Mouse (Mus musculus) ES-E14 (cell line): ENCODE data around the gene Fibp. TPM values are rescaled to one million over a fixed set of nuclear protein-coding genes. Genes with fewer than 3 reads are reported as not detected.

Source experiments
- DNase-seq: peaks from one replicate; pipeline ENCODE4 v3.0.0-alpha.2; 2013; ENCODE audit warnings: low read depth, low spot score
- H3K27ac ChIP-seq: 2 replicates; pipeline ENCODE4 v1.5.1; 2012; ENCODE audit warnings: low read depth, mild to moderate bottlenecking, low read length, moderate library complexity, mixed read lengths; ENCODE audit not compliant: poor library complexity, insufficient read depth, severe bottlenecking
- H3K36me3 ChIP-seq: 2 replicates; pipeline ENCODE4 v1.6.1; 2012; ENCODE audit warnings: mild to moderate bottlenecking, low read length, moderate library complexity, mixed read lengths; ENCODE audit not compliant: control insufficient read depth, poor library complexity, insufficient read depth, severe bottlenecking
- H3K4me1 ChIP-seq, 2 experiments: fragments of 150-350 bp in 1 of 2; sonication (generic) in 1 of 2; 2 replicates each; pipeline ENCODE4 v1.6.1; 2012; ENCODE audit warnings: low read length in 2 of 2, mild to moderate bottlenecking in 1 of 2, mixed read lengths in 1 of 2; ENCODE audit not compliant: control insufficient read depth in 2 of 2, insufficient read depth in 2 of 2, poor library complexity in 1 of 2
- H3K4me3 ChIP-seq, 2 experiments: fragments of 150-350 bp in 1 of 2; sonication (generic) in 1 of 2; 2 replicates each; pipeline ENCODE4 v1.5.1; 2012; ENCODE audit warnings: low read length in 2 of 2, low read depth in 1 of 2, mild to moderate bottlenecking in 1 of 2, mixed read lengths in 1 of 2; ENCODE audit not compliant: insufficient read depth in 1 of 2, poor library complexity in 1 of 2, severe bottlenecking in 1 of 2
- H3K9ac ChIP-seq: 2 replicates; pipeline ENCODE4 v1.6.1; 2012; ENCODE audit warnings: low read depth, mild to moderate bottlenecking, low read length, mixed read lengths; ENCODE audit not compliant: poor library complexity, insufficient read depth, severe bottlenecking
- H3K9me3 ChIP-seq: fragments of 150-350 bp; sonication (generic); 2 replicates; pipeline ENCODE4 v1.6.1; 2012; ENCODE audit warnings: low read depth, mild to moderate bottlenecking, low read length; ENCODE audit not compliant: control insufficient read depth, insufficient read depth
- CHD2 ChIP-seq: IDR thresholded peaks from 2 replicates; pipeline ENCODE4 v1.6.1; 2014; ENCODE audit warnings: mild to moderate bottlenecking, low read depth, low read length, inconsistent platforms
- HCFC1 ChIP-seq: IDR thresholded peaks from 2 replicates; pipeline ENCODE4 v1.6.1; 2012; ENCODE audit warnings: low read length, inconsistent platforms, borderline replicate concordance; ENCODE audit not compliant: insufficient read depth
- MAFK ChIP-seq: IDR thresholded peaks from 2 replicates; pipeline ENCODE4 v1.6.1; 2014; ENCODE audit warnings: mild to moderate bottlenecking, low read depth, low read length, inconsistent platforms; ENCODE audit not compliant: insufficient read depth
- ZC3H11A ChIP-seq: IDR thresholded peaks from 2 replicates; pipeline ENCODE4 v1.6.1; 2012; ENCODE audit warnings: low read depth, mild to moderate bottlenecking, inconsistent platforms, low read length, borderline replicate concordance
- ZNF384 ChIP-seq: IDR thresholded peaks from 2 replicates; pipeline ENCODE4 v1.6.1; 2012; ENCODE audit warnings: low read depth, low read length, inconsistent platforms
- in situ Hi-C, 2 experiments: fragments of 600-800 bp; cut with MboI; formaldehyde crosslinking; loops; one replicate each; pipeline ENCODE4 v1.15.1; 2025; ENCODE audit warnings: low sequenced_read_pairs in 2 of 2, inconsistent platforms in 1 of 2; ENCODE audit not compliant: unreplicated experiment in 2 of 2
- total RNA-seq: library from RNA; depleted of rRNA; stranded (reverse); fragments of 300-350 nt; gene quantifications from 2 replicates; pipeline ENCODE4 v1.2.3, GENCODE M21; 2012

Gene Fibp
- total RNA-seq, 1 experiment, result 52.4 TPM

DNA sequence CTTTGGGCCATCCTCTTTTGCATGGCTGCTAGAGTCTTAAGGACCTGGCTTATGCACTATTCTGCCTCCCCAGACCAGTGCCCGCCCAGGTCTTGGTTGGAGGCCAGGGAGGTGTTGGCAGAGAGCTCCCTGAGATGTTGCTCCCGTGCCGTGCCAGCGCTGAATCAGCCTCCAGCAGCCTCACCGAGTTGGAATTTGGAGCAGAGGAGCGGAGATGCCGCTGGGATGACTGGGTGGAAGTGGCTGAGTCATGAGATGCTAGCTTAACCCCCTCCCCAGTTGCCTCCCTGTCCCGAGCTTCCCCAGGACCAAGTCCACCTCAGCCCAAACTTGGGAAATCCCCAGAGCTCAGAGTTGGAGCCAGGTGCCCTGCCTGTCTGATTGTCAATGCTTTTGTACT is 30.6 kb upstream of the Fibp start:
- Histone ChIP-seq H3K4me1 (peaks cover 3 to 17% of the 10 kb centered on the region in 2 experiments), H3K27ac (no peak overlapping the region), H3K9me3 (no peaks in the 10 kb centered on the region), H3K36me3 (peaks cover 12% of the 10 kb centered on the region; the same call in 1 of the 2 replicates), H3K9ac (no peak overlapping the region), H3K4me3 (no peak overlapping the region)
- TF ChIP-seq ZC3H11A, result no peak
- DNase-seq, result no peak
- in situ Hi-C loops, result no loop called here

DNA sequence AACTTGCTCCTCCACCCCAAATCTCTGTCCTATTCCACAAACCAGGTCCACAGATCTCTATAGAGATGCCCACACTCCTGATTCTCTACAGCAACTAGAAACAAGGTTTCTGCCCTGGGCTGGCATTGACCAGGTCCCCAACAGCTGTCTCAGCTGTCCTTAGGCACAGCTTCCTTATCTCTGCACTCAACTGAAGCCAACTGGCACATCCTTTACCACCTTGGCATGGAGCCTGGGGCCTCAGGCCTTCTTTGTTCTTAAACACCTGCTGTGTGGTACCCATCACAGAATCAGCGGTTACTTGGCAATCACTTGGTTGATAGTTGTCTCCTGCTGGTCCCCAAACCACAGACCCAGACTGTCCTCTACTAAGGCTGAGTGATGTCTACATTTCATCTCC is 30.0 kb upstream of the Fibp start:
- TF ChIP-seq CHD2, result no peak
- no peak for TF ChIP-seq MAFK
- no peak for TF ChIP-seq ZC3H11A
- no peak for TF ChIP-seq ZNF384
- TF ChIP-seq HCFC1, result no peak
- in situ Hi-C loops, result no loop called here
- Histone ChIP-seq H3K36me3 (peaks cover 12% of the 10 kb centered on the region; the same call in 1 of the 2 replicates), H3K9me3 (no peaks in the 10 kb centered on the region), H3K4me1 (peaks cover 3 to 17% of the 10 kb centered on the region in 2 experiments), H3K27ac (no peak overlapping the region), H3K4me3 (no peak overlapping the region), H3K9ac (no peak overlapping the region)
- no peak for DNase-seq

DNA sequence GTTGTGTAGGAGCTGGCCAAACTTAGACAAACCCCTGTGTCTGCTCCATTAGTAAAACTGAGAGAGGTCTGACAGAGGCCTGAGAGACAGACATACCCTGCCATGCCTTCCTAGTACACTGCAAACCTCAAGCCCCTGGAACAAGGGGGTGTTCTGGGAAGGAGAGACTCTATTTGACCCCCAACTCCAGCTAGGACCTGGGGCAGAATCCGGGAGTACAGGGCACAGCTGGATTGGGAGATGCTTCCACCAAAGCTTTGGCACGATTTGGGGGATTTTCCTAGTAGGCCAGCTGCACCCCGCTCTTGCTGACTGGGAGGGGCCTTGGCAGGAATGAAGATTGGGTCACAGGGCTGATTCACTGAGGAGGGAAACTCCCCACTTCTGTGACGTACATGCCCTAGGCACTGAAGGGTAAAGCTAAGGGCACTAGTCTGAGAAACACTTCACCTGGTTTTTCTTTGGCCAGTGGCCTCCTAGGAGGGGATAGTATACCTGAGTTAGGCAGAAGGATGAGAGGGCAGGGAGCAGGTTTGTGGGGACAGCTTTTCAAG is 28.4 kb upstream of the Fibp start:
- in situ Hi-C loops, result no loop called here
- no peak for DNase-seq
- no peak overlapping the region for H3K9ac ChIP-seq
- 0 out of 2 replicates have a peak, but pooled peaks cover 3% of the 10 kb centered on the region for H3K36me3 ChIP-seq
- no peak overlapping the region for H3K4me3 ChIP-seq
- no peak for TF ChIP-seq HCFC1
- no peak overlapping the region for H3K27ac ChIP-seq
- no peaks in the 10 kb centered on the region for H3K9me3 ChIP-seq
- H3K4me1 ChIP-seq, result peaks cover 3 to 6% of the 10 kb centered on the region in 2 experiments; a peak in 3 of 4 replicates

DNA sequence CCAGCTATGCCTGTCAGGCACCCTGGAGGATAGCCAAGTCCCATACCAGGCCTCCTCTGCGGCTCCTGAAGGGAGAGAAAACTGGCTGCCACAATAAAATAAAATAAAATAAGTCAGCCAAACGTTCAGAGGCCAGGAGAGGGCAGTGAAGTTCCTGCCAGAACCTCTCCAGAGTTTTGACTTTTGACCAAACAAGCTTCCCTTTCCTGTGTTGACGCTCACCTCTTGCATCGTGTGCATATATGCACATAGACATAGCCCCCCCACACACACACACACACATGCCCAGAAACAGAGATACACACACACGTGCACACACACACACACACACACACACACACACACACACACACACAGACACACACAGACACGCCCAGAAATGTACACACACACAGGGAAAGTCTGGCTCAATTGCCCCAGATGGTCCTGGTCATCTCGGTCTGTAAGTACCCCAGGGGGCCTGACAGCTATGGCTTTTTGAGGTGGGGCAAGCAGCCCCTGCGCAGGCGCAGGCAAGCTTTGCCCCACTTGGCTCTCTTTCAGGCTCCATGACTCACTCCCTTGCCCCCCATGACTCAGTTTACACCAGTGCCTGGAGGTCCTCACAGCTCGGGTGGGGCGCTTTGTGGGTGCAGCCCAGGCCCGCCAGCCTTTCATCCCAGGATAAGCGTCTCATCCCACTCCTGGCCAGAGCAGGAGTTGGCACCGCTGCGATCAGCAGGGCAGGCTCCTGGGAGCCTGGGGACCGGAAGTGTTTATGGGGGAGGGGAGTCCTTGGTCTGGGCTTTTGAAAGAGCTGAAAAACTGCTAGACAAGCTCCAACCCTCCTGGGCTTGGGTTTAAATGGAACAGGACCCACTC is 27.2 kb upstream of the Fibp start:
- in situ Hi-C loops, result no loop called here
- Histone ChIP-seq H3K36me3 (no peaks in the 10 kb centered on the region), H3K9me3 (no peaks in the 10 kb centered on the region), H3K4me3 (peak overlapping the region; percentile 44 to 53), H3K4me1 (peaks cover 3 to 8% of the 10 kb centered on the region in 2 experiments; a peak in 3 of 4 replicates), H3K9ac (peak overlapping the region; percentile 55), H3K27ac (no peak overlapping the region)
- TF ChIP-seq ZNF384, result no peak
- TF ChIP-seq HCFC1, result no peak
- TF ChIP-seq MAFK, result no peak
- DNase-seq, result no peak

DNA sequence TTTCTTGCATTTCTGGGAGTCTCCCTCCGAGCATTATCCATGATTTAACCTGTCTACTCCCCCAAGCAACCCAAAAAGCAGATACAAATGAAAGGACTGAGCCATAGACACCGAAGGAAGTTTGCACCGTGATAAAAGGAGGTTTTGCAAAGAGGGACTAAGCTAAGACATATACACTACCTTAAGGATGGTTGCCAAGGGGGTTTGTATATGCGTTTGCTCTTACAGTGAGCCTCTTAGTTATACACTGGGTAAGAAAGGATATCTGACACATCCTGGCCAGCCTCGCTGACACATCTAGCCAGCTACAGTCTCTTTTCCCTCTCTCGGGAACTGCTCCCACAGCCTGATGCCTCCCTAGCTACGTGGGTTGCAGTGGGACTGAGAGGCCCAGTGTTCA is 26.5 kb upstream of the Fibp start:
- in situ Hi-C loops, result no loop called here
- TF ChIP-seq ZC3H11A (no peak), HCFC1 (no peak), CHD2 (no peak), ZNF384 (no peak), MAFK (no peak)
- Histone ChIP-seq H3K36me3 (no peaks in the 10 kb centered on the region), H3K9ac (no peak overlapping the region; the same call in 1 of the 2 replicates), H3K9me3 (no peaks in the 10 kb centered on the region), H3K4me3 (no peak overlapping the region; a peak in 1 of 4 replicates), H3K27ac (no peak overlapping the region), H3K4me1 (peaks cover 3 to 8% of the 10 kb centered on the region in 2 experiments; a peak in 3 of 4 replicates)
- DNase-seq, result no peak
